Mouse (Mus musculus) thymus, postnatal 25 days (tissue): Measurements from ENCODE around the gene Psen1.

ENCODE experiments used
- DNase-seq: peaks from one replicate; pipeline ENCODE4 v3.0.0; 2022

Gene Psen1

DNA sequence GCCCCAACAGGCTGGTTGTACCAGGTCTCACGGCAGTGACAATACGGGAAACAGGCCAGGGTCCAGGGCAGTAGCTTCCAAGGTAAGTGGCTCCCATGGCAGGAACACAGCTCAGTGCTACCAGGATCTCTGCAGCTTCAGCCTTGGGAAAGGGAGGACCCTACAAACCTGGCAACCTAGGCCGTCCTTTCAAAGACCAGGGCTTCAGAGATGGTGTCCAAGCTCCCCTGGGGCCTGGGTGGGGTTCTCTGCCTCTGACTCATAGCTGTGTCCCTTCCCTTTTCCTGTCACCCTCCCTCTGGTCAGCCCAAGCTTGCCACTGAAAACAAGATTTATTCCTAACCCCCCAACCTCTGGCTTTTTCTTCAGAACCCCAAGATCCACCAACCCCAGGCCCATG, 92.2 kb downstream of the Psen1 start:
- no peak for DNase-seq

GRCm38 (mm10) chr12:83781204-83781603, 93.3 kb downstream of the Psen1 start:
- no peak for DNase-seq

DNA sequence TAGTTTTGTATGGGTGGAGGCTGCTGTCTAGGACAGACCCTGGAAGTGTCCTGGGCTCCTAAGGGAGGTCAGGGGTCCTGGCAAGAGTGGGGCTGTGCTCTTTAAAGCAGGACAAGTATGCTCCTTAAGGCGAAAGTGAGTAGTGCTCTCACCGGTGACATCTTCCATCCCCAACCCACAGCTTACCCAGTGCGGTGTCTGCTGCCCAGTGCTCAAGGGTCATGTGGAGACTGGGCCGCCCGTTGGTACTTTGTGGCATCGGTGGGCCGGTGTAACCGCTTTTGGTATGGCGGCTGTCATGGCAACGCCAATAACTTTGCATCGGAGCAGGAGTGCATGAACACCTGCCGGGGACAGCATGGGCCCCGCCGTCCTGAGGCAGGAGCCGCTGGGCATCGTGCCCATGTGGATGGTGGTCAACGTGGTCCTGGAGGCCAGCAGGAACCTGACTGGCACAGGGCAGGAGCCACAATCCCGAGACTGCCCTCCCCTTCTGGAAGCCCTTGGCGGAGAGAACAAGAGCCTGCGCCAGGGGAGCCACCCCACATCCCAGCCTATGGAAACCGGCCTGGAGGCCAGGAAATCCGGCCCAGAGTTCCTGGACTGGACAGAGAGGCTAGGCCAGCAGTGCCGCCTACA, 93.8 kb downstream of the Psen1 start:
- no peak for DNase-seq

GRCm38 (mm10) chr12:83782669-83783068, 94.7 kb downstream of the Psen1 start:
- no peak for DNase-seq
